Mouse (Mus musculus) adrenal gland, adult (tissue): ENCODE measurements around the gene 1700013H16Rik.
"Not testable (repeated sequence)": the region's sequence is repeated elsewhere in the genome, so short reads cannot be mapped to it uniquely, and the experiment has no call there.

Source experiments
- DNase-seq, 2 experiments: peaks; one replicate each; pipeline ENCODE4 v3.0.0; 2022 to 2023; ENCODE audit warnings: low spot score in 1 of 2; ENCODE audit not compliant: inconsistent age in 2 of 2

Gene 1700013H16Rik

DNA sequence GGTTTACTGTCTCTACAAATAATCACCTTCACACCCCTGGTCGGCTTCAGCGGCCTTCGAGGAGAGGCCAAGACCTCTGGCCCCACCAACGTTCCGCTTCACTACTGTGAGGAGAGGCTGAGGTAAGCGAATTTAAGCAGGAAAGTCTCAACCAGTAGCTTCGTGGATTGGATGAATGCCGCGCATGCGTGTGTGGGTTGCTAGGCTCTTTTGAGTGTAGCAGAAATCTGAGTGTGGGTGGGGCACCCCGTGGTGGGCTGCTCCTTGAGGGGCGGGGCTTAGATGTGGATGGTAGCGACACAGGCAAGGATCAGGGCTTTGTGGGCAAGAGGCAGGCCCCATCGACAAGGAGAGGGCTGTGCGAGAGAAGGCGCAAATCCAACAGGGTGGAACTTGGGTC lies at the start of gene 1700013H16Rik:
Gene 1700013H16Rik, minus strand, starts transcription at position 96 of the 400 bp plus-strand sequence.
- DNase-seq, result no peak

DNA sequence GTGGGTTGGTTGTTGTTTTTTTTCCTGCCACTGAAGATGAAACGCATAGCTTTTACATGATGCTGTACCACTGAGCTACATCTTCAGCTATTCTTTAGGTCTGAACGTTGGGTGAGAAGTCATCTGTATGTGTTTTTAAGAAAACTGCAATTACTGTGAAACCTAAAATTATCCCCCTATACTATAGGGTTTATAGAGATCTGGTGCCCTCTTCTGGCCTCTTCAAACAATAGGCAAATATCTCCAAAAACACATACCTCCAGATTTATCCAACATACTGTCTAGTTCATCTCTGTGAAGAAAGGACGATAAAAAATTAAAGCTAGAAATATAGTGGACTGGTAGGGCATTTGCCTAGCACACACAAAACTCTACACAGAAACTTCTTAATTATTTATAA lies 41.4 kb upstream of the 1700013H16Rik start:
- peak in 1 of 2 experiments; percentile 37 for DNase-seq

DNA sequence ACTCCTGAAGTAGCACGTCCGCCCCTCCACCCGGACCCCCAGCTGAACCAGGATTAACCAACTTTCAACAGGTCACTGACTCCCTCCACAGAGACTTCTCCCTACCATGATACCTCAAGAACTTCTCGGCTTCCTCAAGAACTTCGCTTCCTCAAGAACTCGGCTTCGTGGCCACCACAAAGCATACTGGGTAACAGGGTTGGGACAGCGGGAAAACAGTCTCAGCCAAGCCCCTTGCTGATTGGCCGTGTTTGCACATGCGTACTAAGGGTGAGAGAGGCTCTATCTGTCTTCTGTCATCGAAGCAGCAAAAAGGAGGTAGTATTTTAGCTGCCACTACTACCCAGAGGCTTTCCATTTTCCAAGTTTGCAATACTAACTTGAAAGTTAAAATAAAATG lies 39.9 kb upstream of the 1700013H16Rik start, which contains the start of gene Xlr:
Gene Xlr, minus strand, starts transcription at position 188 of the 400 bp plus-strand sequence.
- not testable (repeated sequence) for DNase-seq

- no peak for DNase-seq
These were observed 18.6 kb upstream of the 1700013H16Rik start, which contains the start of gene Zfp36l3 for GRCm38 (mm10) chrX:53776276-53776675. Gene Zfp36l3, minus strand, starts transcription at chrX:53776394.

DNA sequence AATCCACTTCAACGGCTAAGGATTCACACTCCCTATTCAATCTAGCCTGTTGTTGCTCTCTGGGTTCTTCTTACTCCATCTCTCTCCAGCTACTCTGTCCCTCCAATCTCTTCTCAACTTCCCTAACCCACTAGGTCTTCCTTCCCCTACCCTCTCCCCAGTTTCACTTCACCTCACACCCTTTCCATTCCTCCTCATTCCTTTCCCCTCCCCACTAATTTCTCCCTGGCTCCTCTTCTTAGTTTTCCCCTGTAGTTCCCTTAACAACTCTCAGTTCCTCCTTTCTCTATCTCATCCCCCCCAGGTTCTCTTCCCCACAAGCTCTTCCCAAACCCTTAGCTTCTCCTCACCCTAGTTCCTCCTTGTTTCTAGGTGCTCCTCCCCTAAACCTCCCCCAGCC lies 4.8 kb downstream of the 1700013H16Rik start:
- DNase-seq, result no peak

- DNase-seq, result no peak
These were observed 28.7 kb downstream of the 1700013H16Rik start for GRCm38 (mm10) chrX:53728967-53729366.

DNA sequence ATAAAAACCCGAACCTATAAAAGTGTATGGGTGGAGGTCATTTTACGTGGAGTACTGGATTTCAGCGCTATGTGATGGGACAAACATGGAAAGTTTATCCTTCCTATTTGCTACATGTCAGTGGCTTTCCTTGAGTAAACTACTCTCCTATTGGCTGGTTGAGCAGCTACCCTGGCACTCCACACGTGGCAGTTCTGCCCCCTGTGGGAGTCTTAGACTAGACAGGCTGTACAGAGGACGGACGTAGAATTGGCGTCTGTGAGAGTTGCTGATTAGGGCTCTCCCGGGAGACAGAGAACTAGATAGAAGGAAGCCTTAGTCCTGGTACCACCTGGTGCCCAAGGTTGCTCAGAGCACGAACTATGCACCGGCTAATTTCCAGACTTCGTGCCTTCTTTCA lies 33.0 kb downstream of the 1700013H16Rik start, which contains the start of gene 4930502E18Rik:
Gene 4930502E18Rik, plus strand, starts transcription at position 231 of the 400 bp plus-strand sequence.
- no peak for DNase-seq

DNA sequence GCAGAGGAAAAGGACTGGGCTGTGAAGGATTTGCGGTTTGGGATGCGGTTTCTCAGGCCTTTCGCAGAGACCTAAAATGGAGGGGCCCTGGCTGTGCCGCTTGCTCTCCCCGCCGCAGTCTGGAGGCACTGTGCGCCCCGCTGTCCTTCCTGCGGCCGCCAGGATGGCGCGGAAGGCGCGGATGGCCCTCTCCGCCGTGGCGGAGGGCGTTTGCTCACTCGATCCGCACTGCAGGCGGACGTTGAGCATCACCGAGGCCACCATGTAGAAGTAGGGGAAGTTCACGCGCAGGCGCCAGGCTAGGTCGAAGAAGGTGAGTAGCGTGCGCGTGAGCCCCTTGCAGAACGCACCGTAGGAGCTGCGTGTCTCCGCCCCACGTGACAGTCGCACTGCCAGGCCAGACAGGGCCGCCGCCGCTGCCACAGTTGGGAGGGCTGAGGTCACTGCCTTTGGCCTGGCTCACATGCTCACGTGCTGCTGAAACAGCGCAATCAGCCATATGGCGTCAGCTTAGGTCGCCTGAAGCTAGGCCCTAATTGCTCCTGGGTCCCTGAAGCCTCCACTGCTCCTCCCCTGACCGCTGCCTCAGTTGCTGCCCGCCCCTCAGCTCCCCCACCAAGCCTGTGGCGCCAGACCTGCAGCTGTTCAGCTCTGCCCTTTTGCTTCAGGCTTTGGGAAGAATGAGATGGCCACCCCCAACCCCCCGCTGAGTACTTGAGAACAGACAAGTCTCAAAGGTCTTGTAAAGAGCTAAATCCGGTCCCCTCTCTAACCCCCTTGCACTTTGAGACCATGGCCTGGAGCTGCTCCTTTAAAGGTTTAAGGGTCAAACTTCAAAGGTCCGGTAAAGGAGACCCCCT lies 41.1 kb downstream of the 1700013H16Rik start:
- peak; percentile 57 to 69 for DNase-seq

DNA sequence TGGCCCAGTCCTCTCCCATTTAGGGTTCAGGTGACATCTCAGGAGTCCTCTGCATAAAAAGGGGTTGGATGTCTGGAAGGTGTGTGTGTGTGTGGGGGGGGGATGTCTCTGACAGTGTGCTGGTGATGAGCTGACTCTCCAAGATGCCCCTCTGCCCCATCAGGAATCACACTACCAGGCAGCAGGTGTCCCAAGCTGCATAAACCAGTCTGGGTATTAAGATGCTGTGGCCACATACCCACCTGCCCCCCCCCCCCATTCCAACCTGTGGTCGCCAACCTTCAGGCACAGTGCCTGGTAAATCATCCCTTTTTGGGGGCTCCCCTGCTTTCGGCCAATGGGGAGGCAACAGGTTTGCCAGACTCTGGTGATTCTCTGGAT lies 41.7 kb downstream of the 1700013H16Rik start:
- no peak for DNase-seq

GRCm38 (mm10) chrX:53702673-53703072 lies 55.0 kb downstream of the 1700013H16Rik start:
- DNase-seq, result no peak

GRCm38 (mm10) chrX:53699225-53699624 lies 58.4 kb downstream of the 1700013H16Rik start:
- no peak for DNase-seq

DNA sequence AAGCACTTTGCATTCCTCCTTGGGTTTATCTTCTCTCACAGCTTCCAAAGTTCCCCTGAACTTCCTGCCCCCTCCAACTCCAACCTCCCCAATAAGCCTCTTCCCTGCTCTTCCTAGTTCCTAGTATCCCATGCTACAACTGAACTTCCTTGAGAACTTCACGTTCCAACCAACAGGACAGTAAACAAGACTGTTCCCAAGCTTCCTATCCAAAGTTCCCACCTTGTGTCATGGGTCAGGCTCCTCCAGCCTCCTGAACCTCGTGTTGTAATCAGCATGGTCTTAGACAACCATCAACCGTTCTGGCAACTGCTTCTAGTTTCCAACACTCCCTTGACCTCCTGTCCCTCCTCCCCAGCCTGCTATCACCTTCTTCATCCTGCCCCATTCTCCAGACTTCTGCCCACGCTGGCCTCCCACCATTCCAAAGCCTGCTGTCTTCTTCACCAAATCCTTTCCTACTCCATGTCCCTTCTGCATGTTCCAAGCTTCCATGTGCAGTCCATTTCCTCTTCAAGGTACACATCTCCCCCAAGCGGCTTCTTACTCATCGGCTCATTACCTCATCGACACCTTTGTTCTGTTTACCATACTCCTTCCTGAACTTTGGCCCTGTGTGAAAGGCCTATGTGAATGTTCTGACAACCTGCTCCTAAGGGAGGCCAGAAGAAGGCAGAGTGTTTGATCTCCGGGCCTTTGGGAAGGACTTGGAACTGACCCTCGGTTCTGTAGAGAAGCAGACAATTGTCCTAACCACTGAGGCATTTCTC lies 63.4 kb downstream of the 1700013H16Rik start:
- DNase-seq, result no peak

- no peak for DNase-seq
These were observed 64.5 kb downstream of the 1700013H16Rik start for GRCm38 (mm10) chrX:53693141-53693540.
